Mouse (Mus musculus): ENCODE results near the gene Kcnk6. TPM values are rescaled to one million over a fixed set of nuclear protein-coding genes. Genes with fewer than 3 reads are reported as not detected.
"Not testable (repeated sequence)": the region's sequence is repeated elsewhere in the genome, so short reads cannot be mapped to it uniquely, and the experiment has no call there.

Gene Kcnk6
- total RNA-seq, 2 experiments from 2014 or later: 4.3 to 10.8 TPM

- ATAC-seq (replicated peaks; ENCODE audit: poor library complexity, severe bottlenecking): peak; percentile 56
Observed at GRCm38 (mm10) chr7:29212199-29212765, 20.0 kb downstream of the Kcnk6 start.

GRCm38 (mm10) chr7:29211415-29212198 is 20.7 kb downstream of the Kcnk6 start:
- ATAC-seq (replicated peaks; ENCODE audit: poor library complexity, severe bottlenecking): peak; percentile 75

GRCm38 (mm10) chr7:29211013-29211412 is 21.3 kb downstream of the Kcnk6 start:
- ATAC-seq (replicated peaks; ENCODE audit: poor library complexity, severe bottlenecking): peak; percentile 57

GRCm38 (mm10) chr7:29202577-29202976 is 29.7 kb downstream of the Kcnk6 start:
- no peak for ATAC-seq (replicated peaks; ENCODE audit: poor library complexity, severe bottlenecking)

GRCm38 (mm10) chr7:29194230-29194629 is 38.1 kb downstream of the Kcnk6 start:
- ATAC-seq (replicated peaks; ENCODE audit: poor library complexity, severe bottlenecking): not testable (repeated sequence)

- not testable (repeated sequence) for ATAC-seq (replicated peaks; ENCODE audit: poor library complexity, severe bottlenecking)
Observed at GRCm38 (mm10) chr7:29181323-29181722, 51.0 kb downstream of the Kcnk6 start.

GRCm38 (mm10) chr7:29180854-29181236 is 51.5 kb downstream of the Kcnk6 start:
- no peak for ATAC-seq (replicated peaks; ENCODE audit: poor library complexity, severe bottlenecking)

- ATAC-seq (replicated peaks; ENCODE audit: poor library complexity, severe bottlenecking): peak; percentile 92
Observed at GRCm38 (mm10) chr7:29180077-29180853, 52.0 kb downstream of the Kcnk6 start, which contains the start of gene Psmd8. TSS of gene Psmd8 (minus strand) at chr7:29180701.

GRCm38 (mm10) chr7:29179323-29179722 is 53.0 kb downstream of the Kcnk6 start:
- peak; percentile 54 for ATAC-seq (replicated peaks; ENCODE audit: poor library complexity, severe bottlenecking)

GRCm38 (mm10) chr7:29178106-29178505 is 54.2 kb downstream of the Kcnk6 start:
- ATAC-seq (replicated peaks; ENCODE audit: poor library complexity, severe bottlenecking): no peak

GRCm38 (mm10) chr7:29172390-29173016 is 59.8 kb downstream of the Kcnk6 start:
- ATAC-seq (replicated peaks; ENCODE audit: poor library complexity, severe bottlenecking): no peak

Other genes with a start within 250 kb of the Kcnk6 start
- 4.7 TPM in 1 of 2 replicates, not detected in the other for gene Ryr1, start 107.3 kb downstream of the Kcnk6 start, total RNA-seq (2014; fragmentation: Nextera tagmentation)
- gene Ryr1, start 107.3 kb downstream of the Kcnk6 start, total RNA-seq (2017): 0.69 TPM in 1 of 2 replicates, not detected in the other
- gene Rasgrp4, start 97.7 kb downstream of the Kcnk6 start, total RNA-seq (2014; fragmentation: Nextera tagmentation): 0.51 and 6.3 TPM in 2 replicates
- 0.43 and 1.2 TPM in 2 replicates for gene Rasgrp4, start 97.7 kb downstream of the Kcnk6 start, total RNA-seq (2017)
- 18.3 and 18.8 TPM in 2 replicates for gene Fam98c, start 76.3 kb downstream of the Kcnk6 start, total RNA-seq (2014; fragmentation: Nextera tagmentation)
- 21.2 and 25.3 TPM in 2 replicates for gene Fam98c, start 76.3 kb downstream of the Kcnk6 start, total RNA-seq (2017)
- gene Ggn, start 62.3 kb downstream of the Kcnk6 start, total RNA-seq (2014; fragmentation: Nextera tagmentation): 0.24 and 0.32 TPM in 2 replicates
- gene Ggn, start 62.3 kb downstream of the Kcnk6 start, total RNA-seq (2017): 0.26 and 3.0 TPM in 2 replicates
- 2.6 and 2.8 TPM in 2 replicates for gene Spred3, start 62.1 kb downstream of the Kcnk6 start, total RNA-seq (2014; fragmentation: Nextera tagmentation)
- gene Spred3, start 62.1 kb downstream of the Kcnk6 start, total RNA-seq (2017): 0.26 and 0.95 TPM in 2 replicates
- gene Psmd8, start 51.8 kb downstream of the Kcnk6 start, total RNA-seq (2014; fragmentation: Nextera tagmentation): 119 and 172 TPM in 2 replicates
- gene Psmd8, start 51.8 kb downstream of the Kcnk6 start, total RNA-seq (2017): 165 and 166 TPM in 2 replicates
- 0.49 TPM in 1 of 2 replicates, not detected in the other for gene Catsperg1, start 18.5 kb downstream of the Kcnk6 start, total RNA-seq (2014; fragmentation: Nextera tagmentation)
- gene Catsperg1, start 18.5 kb downstream of the Kcnk6 start, total RNA-seq (2017): 0.26 TPM in 1 of 2 replicates, not detected in the other
- gene Yif1b, start 5.8 kb upstream of the Kcnk6 start, total RNA-seq (2014; fragmentation: Nextera tagmentation): 57.1 and 86.7 TPM in 2 replicates
- 33.1 and 33.4 TPM in 2 replicates for gene Yif1b, start 5.8 kb upstream of the Kcnk6 start, total RNA-seq (2017)
- gene 2200002D01Rik, start 16.0 kb upstream of the Kcnk6 start, total RNA-seq (2014; fragmentation: Nextera tagmentation): not detected in 2 replicates
- gene 2200002D01Rik, start 16.0 kb upstream of the Kcnk6 start, total RNA-seq (2017): 0.99 TPM in 1 of 2 replicates, not detected in the other
- 45.1 and 55.0 TPM in 2 replicates for gene Spint2, start 49.4 kb upstream of the Kcnk6 start, total RNA-seq (2014; fragmentation: Nextera tagmentation)
- 24.4 and 29.9 TPM in 2 replicates for gene Spint2, start 49.4 kb upstream of the Kcnk6 start, total RNA-seq (2017)
- not detected in 2 replicates for gene Ppp1r14a, start 56.8 kb upstream of the Kcnk6 start, total RNA-seq (2014; fragmentation: Nextera tagmentation)
- gene Ppp1r14a, start 56.8 kb upstream of the Kcnk6 start, total RNA-seq (2017): not detected in 2 replicates
- gene Dpf1, start 71.4 kb upstream of the Kcnk6 start, total RNA-seq (2014; fragmentation: Nextera tagmentation): not detected in 2 replicates
- 0.22 TPM in 1 of 2 replicates, not detected in the other for gene Dpf1, start 71.4 kb upstream of the Kcnk6 start, total RNA-seq (2017)